Mouse (Mus musculus): ENCODE data around the gene Gcgr. TPM values are rescaled to one million over a fixed set of nuclear protein-coding genes. Genes with fewer than 3 reads are reported as not detected.

Gcgr gene
- polyA plus RNA-seq, 1 experiment from 2014 or later, result 2.2 TPM

GRCm38 (mm10) chr11:120538955-120539284 is 8.4 kb downstream of the Gcgr start:
- Histone ChIP-seq H3K27me3 (ENCODE audit: control insufficient read depth, insufficient read depth, low read length) (no peaks in the 10 kb centered on the region), H3K4me1 (ENCODE audit: control insufficient read depth, insufficient read depth, low read length) (peaks cover 25% of the 10 kb centered on the region), H3K27ac (ENCODE audit: low read length) (peak overlapping the region; percentile 77), H3K36me3 (ENCODE audit: control insufficient read depth, insufficient read depth, low read length) (no peaks in the 10 kb centered on the region; the same call in 1 of the 2 replicates), H3K4me3 (replicated peaks; ENCODE audit: low read length) (no peak overlapping the region), H3K9ac (ENCODE audit: low read length) (peak overlapping the region; percentile 47), H3K9me3 (replicated peaks; ENCODE audit: control insufficient read depth, low read length) (no peaks in the 10 kb centered on the region), H3K4me2 (ENCODE audit: low read depth, low read length) (no peak overlapping the region)
- 44% methylated on average over 8 of the region's 8 CpGs for WGBS
- ATAC-seq (ENCODE audit: insufficient read depth, low FRiP score), result no peak

GRCm38 (mm10) chr11:120539285-120540014 is 9.0 kb downstream of the Gcgr start:
- no peaks in the 10 kb centered on the region for H3K9me3 ChIP-seq (replicated peaks; ENCODE audit: control insufficient read depth, low read length)
- no peak overlapping the region for H3K4me3 ChIP-seq (replicated peaks; ENCODE audit: low read length)
- H3K27me3 ChIP-seq (ENCODE audit: control insufficient read depth, insufficient read depth, low read length), result no peaks in the 10 kb centered on the region
- H3K4me1 ChIP-seq (ENCODE audit: control insufficient read depth, insufficient read depth, low read length), result peaks cover 25% of the 10 kb centered on the region
- H3K4me2 ChIP-seq (ENCODE audit: low read depth, low read length), result no peak overlapping the region
- no peaks in the 10 kb centered on the region; the same call in 1 of the 2 replicates for H3K36me3 ChIP-seq (ENCODE audit: control insufficient read depth, insufficient read depth, low read length)
- WGBS, result 24% methylated on average over 10 of the region's 10 CpGs
- ATAC-seq (ENCODE audit: insufficient read depth, low FRiP score), result peak; percentile 92
- H3K27ac ChIP-seq (ENCODE audit: low read length), result peak overlapping the region; percentile 77
- peak overlapping the region; percentile 40 for H3K9ac ChIP-seq (ENCODE audit: low read length)

- ATAC-seq (ENCODE audit: insufficient read depth, low FRiP score), result no peak
- H3K9ac ChIP-seq (ENCODE audit: low read length), result no peak overlapping the region
- H3K36me3 ChIP-seq (ENCODE audit: control insufficient read depth, insufficient read depth, low read length), result no peaks in the 10 kb centered on the region; the same call in 1 of the 2 replicates
- H3K27me3 ChIP-seq (ENCODE audit: control insufficient read depth, insufficient read depth, low read length), result no peaks in the 10 kb centered on the region
- 41% methylated on average over 4 of the region's 4 CpGs for WGBS
- H3K4me3 ChIP-seq (replicated peaks; ENCODE audit: low read length), result no peak overlapping the region
- no peak overlapping the region for H3K27ac ChIP-seq (ENCODE audit: low read length)
- H3K9me3 ChIP-seq (replicated peaks; ENCODE audit: control insufficient read depth, low read length), result no peaks in the 10 kb centered on the region
- H3K4me1 ChIP-seq (ENCODE audit: control insufficient read depth, insufficient read depth, low read length), result peaks cover 28% of the 10 kb centered on the region
- H3K4me2 ChIP-seq (ENCODE audit: low read depth, low read length), result no peak overlapping the region
Measured at GRCm38 (mm10) chr11:120541907-120542306, 11.4 kb downstream of the Gcgr start.

- WGBS, result 79% methylated on average over 6 of the region's 6 CpGs
- H3K9me3 ChIP-seq (replicated peaks; ENCODE audit: control insufficient read depth, low read length), result no peaks in the 10 kb centered on the region
- no peak overlapping the region for H3K9ac ChIP-seq (ENCODE audit: low read length)
- no peaks in the 10 kb centered on the region; the same call in 1 of the 2 replicates for H3K36me3 ChIP-seq (ENCODE audit: control insufficient read depth, insufficient read depth, low read length)
- peaks cover 28% of the 10 kb centered on the region for H3K4me1 ChIP-seq (ENCODE audit: control insufficient read depth, insufficient read depth, low read length)
- no peak overlapping the region for H3K27ac ChIP-seq (ENCODE audit: low read length)
- no peak for ATAC-seq (ENCODE audit: insufficient read depth, low FRiP score)
- H3K27me3 ChIP-seq (ENCODE audit: control insufficient read depth, insufficient read depth, low read length), result no peaks in the 10 kb centered on the region
- no peak overlapping the region for H3K4me2 ChIP-seq (ENCODE audit: low read depth, low read length)
- no peak overlapping the region for H3K4me3 ChIP-seq (replicated peaks; ENCODE audit: low read length)
Measured at GRCm38 (mm10) chr11:120542376-120542775, 11.9 kb downstream of the Gcgr start.

- H3K4me2 ChIP-seq (ENCODE audit: low read depth, low read length), result no peak overlapping the region
- 96% methylated on average over 3 of the region's 3 CpGs for WGBS
- H3K27me3 ChIP-seq (ENCODE audit: control insufficient read depth, insufficient read depth, low read length), result no peaks in the 10 kb centered on the region
- no peak overlapping the region for H3K9ac ChIP-seq (ENCODE audit: low read length)
- H3K36me3 ChIP-seq (ENCODE audit: control insufficient read depth, insufficient read depth, low read length), result no peaks in the 10 kb centered on the region; the same call in 1 of the 2 replicates
- no peak overlapping the region for H3K4me3 ChIP-seq (replicated peaks; ENCODE audit: low read length)
- H3K9me3 ChIP-seq (replicated peaks; ENCODE audit: control insufficient read depth, low read length), result no peaks in the 10 kb centered on the region
- ATAC-seq (ENCODE audit: insufficient read depth, low FRiP score), result no peak
- no peak overlapping the region for H3K27ac ChIP-seq (ENCODE audit: low read length)
- peaks cover 18% of the 10 kb centered on the region for H3K4me1 ChIP-seq (ENCODE audit: control insufficient read depth, insufficient read depth, low read length)
Measured at GRCm38 (mm10) chr11:120545964-120546363, 15.5 kb downstream of the Gcgr start.

- Histone ChIP-seq H3K9ac (ENCODE audit: low read length) (0 out of 2 replicates have a peak overlapping the region, but pooled peaks have one; percentile 11), H3K4me2 (ENCODE audit: low read depth, low read length) (no peak overlapping the region), H3K4me3 (replicated peaks; ENCODE audit: low read length) (no peak overlapping the region), H3K27ac (ENCODE audit: low read length) (no peak overlapping the region), H3K36me3 (ENCODE audit: control insufficient read depth, insufficient read depth, low read length) (no peaks in the 10 kb centered on the region; the same call in 1 of the 2 replicates), H3K9me3 (replicated peaks; ENCODE audit: control insufficient read depth, low read length) (no peaks in the 10 kb centered on the region), H3K4me1 (ENCODE audit: control insufficient read depth, insufficient read depth, low read length) (peaks cover 18% of the 10 kb centered on the region), H3K27me3 (ENCODE audit: control insufficient read depth, insufficient read depth, low read length) (no peaks in the 10 kb centered on the region)
- ATAC-seq (ENCODE audit: insufficient read depth, low FRiP score), result no peak
- 48% methylated on average over 2 of the region's 2 CpGs for WGBS
Measured at GRCm38 (mm10) chr11:120547469-120547868, 17.0 kb downstream of the Gcgr start.

GRCm38 (mm10) chr11:120548214-120548613 is 17.7 kb downstream of the Gcgr start:
- H3K4me2 ChIP-seq (ENCODE audit: low read depth, low read length), result peak overlapping the region; percentile 96
- H3K9me3 ChIP-seq (replicated peaks; ENCODE audit: control insufficient read depth, low read length), result no peaks in the 10 kb centered on the region
- H3K4me3 ChIP-seq (replicated peaks; ENCODE audit: low read length), result peak overlapping the region; percentile 96
- H3K27me3 ChIP-seq (ENCODE audit: control insufficient read depth, insufficient read depth, low read length), result no peaks in the 10 kb centered on the region
- H3K36me3 ChIP-seq (ENCODE audit: control insufficient read depth, insufficient read depth, low read length), result no peaks in the 10 kb centered on the region; the same call in 1 of the 2 replicates
- peak overlapping the region; percentile 98 for H3K27ac ChIP-seq (ENCODE audit: low read length)
- WGBS, result 82% methylated on average over 3 of the region's 3 CpGs
- peak overlapping the region; percentile 99 for H3K9ac ChIP-seq (ENCODE audit: low read length)
- peaks cover 18% of the 10 kb centered on the region for H3K4me1 ChIP-seq (ENCODE audit: control insufficient read depth, insufficient read depth, low read length)
- no peak for ATAC-seq (ENCODE audit: insufficient read depth, low FRiP score)

- WGBS, result 15% methylated on average over 7 of the region's 7 CpGs
- Histone ChIP-seq H3K27me3 (ENCODE audit: control insufficient read depth, insufficient read depth, low read length) (no peaks in the 10 kb centered on the region), H3K4me2 (ENCODE audit: low read depth, low read length) (peak overlapping the region; percentile 96), H3K4me3 (replicated peaks; ENCODE audit: low read length) (peak overlapping the region; percentile 96), H3K27ac (ENCODE audit: low read length) (peak overlapping the region; percentile 98), H3K9me3 (replicated peaks; ENCODE audit: control insufficient read depth, low read length) (no peaks in the 10 kb centered on the region), H3K4me1 (ENCODE audit: control insufficient read depth, insufficient read depth, low read length) (peaks cover 18% of the 10 kb centered on the region), H3K9ac (ENCODE audit: low read length) (peak overlapping the region; percentile 99), H3K36me3 (ENCODE audit: control insufficient read depth, insufficient read depth, low read length) (no peaks in the 10 kb centered on the region; the same call in 1 of the 2 replicates)
- ATAC-seq (ENCODE audit: insufficient read depth, low FRiP score), result no peak
Measured at GRCm38 (mm10) chr11:120548786-120549167, 18.3 kb downstream of the Gcgr start.

GRCm38 (mm10) chr11:120549168-120549945 is 18.9 kb downstream of the Gcgr start, which contains the start of gene Mcrip1:
Gene Mcrip1, minus strand, starts transcription at chr11:120549727.
- under 1% methylated on average over 87 of the region's 87 CpGs for WGBS

More at GRCm38 (mm10) chr11:120549168-120549945, 18.9 kb downstream of the Gcgr start, which contains the start of gene Mcrip1:
- peak; percentile 89 for ATAC-seq (ENCODE audit: insufficient read depth, low FRiP score)
- peak within 1 kb of the TSS; percentile 99 for H3K9ac ChIP-seq (ENCODE audit: low read length)
- H3K4me1 ChIP-seq (ENCODE audit: control insufficient read depth, insufficient read depth, low read length), result peaks cover 18% of the 10 kb centered on the region
- peak within 1 kb of the TSS; percentile 96 for H3K4me2 ChIP-seq (ENCODE audit: low read depth, low read length)
- peak within 1 kb of the TSS; percentile 96 for H3K4me3 ChIP-seq (replicated peaks; ENCODE audit: low read length)
- H3K27me3 ChIP-seq (ENCODE audit: control insufficient read depth, insufficient read depth, low read length), result no peaks in the 10 kb centered on the region
- no peaks in the 10 kb centered on the region for H3K9me3 ChIP-seq (replicated peaks; ENCODE audit: control insufficient read depth, low read length)
- peak within 1 kb of the TSS; percentile 98 for H3K27ac ChIP-seq (ENCODE audit: low read length)
- H3K36me3 ChIP-seq (ENCODE audit: control insufficient read depth, insufficient read depth, low read length), result no peaks in the 10 kb centered on the region

All from stomach, embryonic 16.5 days (tissue).